Mouse (Mus musculus) heart, postnatal 25 days (tissue): ENCODE data around the gene Clpx. TPM values are rescaled to one million over a fixed set of nuclear protein-coding genes. Genes with fewer than 3 reads are reported as not detected.
"Not testable (repeated sequence)": the region's sequence is repeated elsewhere in the genome, so short reads cannot be mapped to it uniquely, and the experiment has no call there.

ENCODE experiments used
- DNase-seq: peaks from one replicate; pipeline ENCODE4 v3.0.0; 2022; ENCODE audit warnings: low spot score
- intact Hi-C: fragments of 180-260 bp; cut with DNase I; formaldehyde crosslinking; loops from one replicate; pipeline ENCODE4 v1.15.1; 2025
- total RNA-seq, 2 experiments: library from RNA; stranded (reverse); gene quantifications; 2 replicates each; pipeline ENCODE4 v1.2.3; 2021

Clpx gene
- total RNA-seq, result 100 to 1,000 TPM; 101 to 106 TPM

GRCm38 (mm10) chr9:65293973-65294715 lies at the start of gene Clpx:
Gene Clpx (plus strand): TSS chr9:65294260.
- intact Hi-C loops, result no loop called here

GRCm38 (mm10) chr9:65247502-65248376 lies 46.3 kb upstream of the Clpx start:
- intact Hi-C loops, result no loop called here
- DNase-seq, result peak; percentile 49

More at GRCm38 (mm10) chr9:65293973-65294715, at the start of gene Clpx:
- peak; percentile 95 for DNase-seq

DNA sequence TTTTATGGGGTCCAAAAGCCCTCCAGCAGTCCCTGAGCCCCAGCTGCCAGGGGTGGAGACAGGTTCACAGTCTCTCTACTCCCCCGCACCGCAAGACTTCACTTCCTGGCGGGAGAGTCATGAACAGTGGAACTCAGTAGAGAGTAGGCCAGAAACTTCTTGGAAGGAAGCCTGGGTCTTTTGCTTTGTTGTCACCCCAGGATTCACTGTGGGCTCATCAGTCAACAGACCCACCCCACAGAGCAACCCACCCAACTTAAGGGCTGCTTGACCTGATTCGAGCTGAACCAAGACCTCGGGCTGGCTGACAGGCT lies 45.7 kb upstream of the Clpx start:
- intact Hi-C loops, result no loop called here
- peak; percentile 35 for DNase-seq

DNA sequence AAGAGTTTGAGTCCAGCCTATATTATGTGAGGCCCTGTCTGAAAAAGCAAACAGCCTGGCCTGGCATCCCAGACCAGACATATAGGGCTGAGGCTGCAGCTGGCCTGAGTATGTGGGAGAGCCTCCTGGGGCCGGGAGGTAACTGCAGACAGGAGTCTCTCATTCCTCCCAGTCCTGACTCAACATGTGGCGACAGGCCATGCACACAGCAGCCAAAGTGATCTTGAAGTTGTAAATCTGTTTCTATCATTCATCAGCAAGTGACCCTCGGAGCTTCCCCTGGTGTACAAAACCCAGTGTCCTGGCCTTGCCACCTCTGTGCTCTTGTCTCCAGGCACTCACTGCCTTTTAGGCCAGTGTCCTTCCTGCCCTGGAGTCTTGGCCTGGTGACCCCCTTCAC lies 42.0 kb upstream of the Clpx start:
- no peak for DNase-seq
- intact Hi-C loops, result no loop called here

DNA sequence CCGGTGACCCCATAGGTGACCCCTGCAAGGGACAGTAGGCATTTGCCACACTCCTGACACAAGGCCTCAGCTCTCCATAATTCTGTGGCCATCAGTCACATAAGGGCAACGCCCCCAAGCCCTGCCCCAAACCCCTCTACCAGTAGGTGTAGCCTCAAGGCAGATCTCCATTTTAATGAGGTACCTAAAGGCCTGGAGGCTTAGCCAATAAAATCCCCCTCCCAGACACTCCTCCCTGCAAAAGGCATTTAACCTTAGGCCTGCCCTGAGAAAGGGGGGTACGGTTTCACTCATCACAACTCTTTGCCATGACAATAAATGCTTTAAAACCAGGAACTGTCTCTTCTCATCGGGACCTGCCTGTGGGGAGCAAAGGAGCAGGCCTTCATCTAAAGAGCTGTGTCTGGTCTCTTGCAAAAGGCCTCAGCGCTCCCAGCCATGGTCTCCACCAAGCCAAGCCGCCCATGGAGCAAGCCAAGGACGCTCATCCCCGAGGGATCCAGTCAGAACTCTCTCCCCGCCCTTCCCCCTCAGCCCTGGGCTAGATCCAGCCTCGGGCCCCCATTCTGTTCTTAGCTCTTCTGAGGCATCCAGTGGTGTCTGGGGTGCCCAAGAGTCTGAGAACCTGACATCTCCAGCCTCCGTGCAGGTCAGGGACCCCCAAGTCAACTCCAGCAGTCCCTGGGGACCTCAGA lies 38.0 kb upstream of the Clpx start:
- DNase-seq, result no peak

DNA sequence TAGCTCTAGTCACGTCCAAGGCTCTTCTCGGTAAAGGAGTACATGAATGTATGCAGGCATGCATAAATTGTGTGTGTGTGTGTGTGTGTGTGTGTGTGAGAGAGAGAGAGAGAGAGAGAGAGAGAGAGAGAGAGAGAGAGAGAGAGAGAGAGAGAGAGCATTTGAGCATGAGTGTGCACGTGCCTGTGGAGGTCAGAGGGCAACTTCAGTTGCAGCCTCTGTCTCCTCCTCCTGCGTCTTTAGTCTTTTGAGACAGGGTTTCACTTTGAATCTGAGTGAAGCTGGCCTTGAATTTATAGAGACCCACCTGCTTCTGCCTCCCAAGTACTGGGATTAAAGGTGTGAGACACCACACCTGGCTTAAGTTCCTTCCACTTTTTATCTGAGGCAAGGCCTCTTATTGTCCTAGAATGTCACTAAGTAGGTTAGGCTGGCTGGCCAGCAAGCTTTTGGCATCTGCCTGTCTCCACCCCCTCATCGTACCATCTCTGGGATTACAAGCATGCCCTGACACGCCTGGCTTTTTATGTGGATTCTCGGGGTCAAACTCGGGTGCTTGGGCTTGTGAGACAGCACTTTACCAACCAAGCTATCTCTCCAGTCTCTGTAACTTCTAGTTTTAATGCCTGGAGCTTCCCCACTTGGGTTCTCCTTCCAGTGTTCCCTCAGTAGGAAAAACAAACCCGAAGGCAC lies 36.7 kb upstream of the Clpx start:
- intact Hi-C loops, result no loop called here
- DNase-seq, result no peak

More for the DNA sequence above, 38.0 kb upstream of the Clpx start:
- intact Hi-C loops, result no loop called here

DNA sequence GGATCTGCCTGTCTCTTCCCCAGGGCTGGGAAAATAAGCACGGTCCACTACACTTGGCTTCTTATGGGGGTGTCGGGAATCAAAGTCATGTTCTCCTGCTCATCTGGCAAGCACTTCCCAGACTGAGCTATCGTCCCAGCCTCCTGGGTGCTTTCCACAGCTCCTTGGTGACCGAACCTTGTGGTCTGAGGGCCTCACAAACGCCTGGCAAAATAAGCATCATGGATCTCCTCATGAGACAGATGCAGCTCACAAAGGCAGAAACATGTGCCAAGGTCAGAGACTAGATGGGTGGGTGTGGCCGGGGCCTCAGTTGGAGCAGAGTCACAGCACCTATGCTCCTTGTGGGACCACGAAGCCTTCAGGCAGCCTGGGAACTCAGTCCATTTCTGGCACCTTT lies 34.7 kb upstream of the Clpx start:
- intact Hi-C loops, result no loop called here

GRCm38 (mm10) chr9:65261591-65262230 lies 32.3 kb upstream of the Clpx start:
- intact Hi-C loops, result no loop called here
- peak; percentile 57 for DNase-seq

More for the DNA sequence above, 34.7 kb upstream of the Clpx start:
- no peak for DNase-seq

DNA sequence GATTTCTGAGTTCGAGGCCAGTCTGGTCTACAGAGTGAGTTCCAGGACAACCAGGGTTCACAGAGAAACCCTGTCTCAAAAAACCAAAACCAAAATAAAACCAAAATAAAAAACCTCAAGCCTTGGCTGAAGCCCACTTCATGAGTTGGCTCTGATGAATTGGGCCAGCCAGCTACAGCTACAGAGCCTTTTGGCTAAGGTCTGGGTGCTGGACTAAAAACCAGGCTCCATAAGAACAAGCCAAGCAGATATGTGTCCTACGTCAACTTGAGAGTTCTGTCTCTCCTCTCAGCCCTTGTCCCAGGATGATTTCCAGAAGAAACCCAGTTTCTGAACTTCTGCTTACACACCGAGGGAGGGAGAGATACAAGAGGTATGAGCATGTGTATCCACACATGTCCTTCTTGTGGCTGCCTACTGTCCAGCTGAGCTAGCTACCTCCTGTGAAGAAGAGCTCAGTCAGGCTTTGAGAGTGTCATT lies 31.4 kb upstream of the Clpx start:
- intact Hi-C loops, result no loop called here
- DNase-seq, result no peak

DNA sequence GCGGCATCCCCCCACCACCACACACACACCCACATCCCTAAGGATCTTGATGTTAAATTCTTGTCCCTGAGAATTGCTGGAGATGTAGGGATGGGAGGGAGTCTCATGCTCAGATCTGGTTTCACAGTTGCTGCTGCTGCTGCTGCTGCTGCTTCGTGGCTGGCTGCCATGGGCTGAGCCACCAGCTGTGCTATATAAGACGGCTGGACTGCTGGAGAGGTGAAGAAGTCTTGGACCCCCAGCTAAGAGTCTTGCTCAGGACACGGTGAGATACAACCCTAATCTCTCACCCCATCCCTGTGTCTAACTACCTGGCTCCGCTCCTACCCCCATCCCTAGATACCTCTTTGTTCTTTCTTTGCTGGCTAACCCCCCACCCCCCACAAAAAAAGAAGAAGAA lies 29.1 kb upstream of the Clpx start, which contains the start of gene Cilp:
Cilp (plus strand) TSS at position 222 of the 400 bp plus-strand sequence.
- intact Hi-C loops, result no loop called here
- no peak for DNase-seq

DNA sequence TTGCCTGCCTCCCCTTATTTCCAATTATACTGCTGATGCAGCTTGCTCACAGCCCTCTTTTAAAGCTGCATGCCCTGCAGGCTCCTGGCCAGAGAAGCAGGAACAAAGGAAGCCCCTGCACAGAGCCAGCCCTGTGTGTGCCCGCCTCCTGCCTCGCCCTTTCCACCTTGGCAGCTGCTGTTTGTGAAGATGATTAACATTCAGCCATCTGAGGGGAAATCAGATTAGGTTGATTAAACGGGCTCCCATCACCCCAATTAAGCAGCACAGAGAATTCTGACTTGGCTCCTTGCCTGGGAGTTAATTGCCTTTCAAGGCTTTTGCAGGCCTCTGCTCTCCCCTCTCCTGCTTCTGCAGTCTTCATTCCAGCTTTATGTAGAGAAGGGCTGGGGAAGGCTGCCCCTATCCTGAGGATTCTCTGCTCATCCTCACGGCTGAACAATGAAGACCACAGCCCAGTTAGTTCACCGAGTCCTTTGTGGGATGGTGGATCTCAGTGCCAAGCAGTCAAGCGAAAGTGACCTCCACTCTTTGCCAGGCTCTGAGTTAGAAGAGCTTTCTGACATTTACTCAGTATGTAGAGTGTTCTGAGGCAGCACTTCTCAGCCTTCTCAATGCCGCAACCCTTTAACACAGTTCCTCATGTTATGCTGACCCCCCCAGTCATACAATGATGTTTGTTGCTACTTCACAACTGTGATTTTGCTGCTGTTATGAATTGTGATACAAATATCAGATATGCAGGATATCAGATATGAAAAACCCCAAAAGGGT lies 26.1 kb upstream of the Clpx start:
- intact Hi-C loops, result no loop called here
- no peak for DNase-seq

GRCm38 (mm10) chr9:65273048-65273809 lies 20.8 kb upstream of the Clpx start:
- no peak for DNase-seq
- intact Hi-C loops, result no loop called here

GRCm38 (mm10) chr9:65273873-65274272 lies 20.2 kb upstream of the Clpx start:
- no peak for DNase-seq
- intact Hi-C loops, result no loop called here

GRCm38 (mm10) chr9:65274851-65275250 lies 19.2 kb upstream of the Clpx start:
- intact Hi-C loops, DNase-seq: not testable (repeated sequence)

DNA sequence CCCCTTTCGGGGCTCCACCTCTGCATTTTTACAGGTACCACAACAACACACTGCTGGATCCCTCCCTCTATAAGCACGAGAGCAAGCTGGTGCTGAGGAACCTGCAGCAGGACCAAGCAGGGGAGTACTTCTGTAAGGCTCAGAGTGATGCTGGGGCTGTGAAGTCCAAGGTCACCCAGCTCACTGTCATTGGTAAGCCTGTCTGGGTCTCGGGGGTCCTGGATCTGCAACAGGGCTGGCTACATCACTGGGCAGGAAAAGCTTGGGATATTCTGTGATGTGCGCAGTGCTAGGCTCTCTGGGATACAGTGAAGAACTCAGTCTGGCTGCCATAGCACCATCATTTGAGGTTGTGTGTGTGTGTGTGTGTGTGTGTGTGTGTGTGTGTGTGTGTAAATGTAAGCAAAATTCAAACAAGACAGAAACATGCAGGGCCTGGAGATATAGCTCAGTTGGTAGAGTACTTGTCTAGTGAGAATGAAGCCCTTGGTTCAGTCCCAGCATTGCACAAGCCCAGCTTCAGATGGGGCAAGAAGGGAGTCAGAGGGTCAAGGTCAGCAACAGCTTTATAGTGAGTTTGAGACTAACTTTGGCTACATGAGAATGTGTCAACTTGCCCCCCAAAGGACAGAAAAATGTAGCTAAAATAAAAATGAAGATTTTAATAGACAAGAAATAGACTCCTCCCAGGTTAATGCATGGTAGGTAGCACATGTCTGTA lies 18.1 kb upstream of the Clpx start:
- DNase-seq, result no peak
- intact Hi-C loops, result no loop called here

GRCm38 (mm10) chr9:65281536-65282151 lies 12.4 kb upstream of the Clpx start:
- intact Hi-C loops, result loop anchor here (2.0 kb wide), 2 partner anchors 55 to 81 kb away; no protein-coding TSS in a partner anchor
- peak; percentile 29 for DNase-seq

DNA sequence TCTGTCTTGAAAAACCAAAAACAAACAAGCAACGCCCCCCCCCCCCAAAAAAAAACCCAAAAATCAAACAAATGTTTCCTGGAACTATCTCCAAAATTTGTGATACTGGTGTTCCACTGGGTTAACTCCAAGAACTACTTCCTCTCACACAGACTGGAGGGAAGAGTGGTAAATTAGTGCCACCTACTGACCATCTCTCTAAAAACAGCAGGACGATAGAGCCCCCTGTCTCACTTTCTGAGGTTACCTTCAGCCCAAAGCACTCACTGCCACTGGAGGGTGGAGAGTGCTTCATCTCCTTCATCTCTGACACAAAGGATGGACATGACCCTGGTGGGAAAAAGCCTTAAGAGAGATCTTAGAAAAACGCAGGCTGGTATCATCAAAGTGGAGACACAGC lies 10.8 kb upstream of the Clpx start:
- DNase-seq, result no peak
- intact Hi-C loops, result loop anchor here (1.0 to 2.0 kb wide), 3 partner anchors 56 to 150 kb away; no protein-coding TSS in a partner anchor
